Mouse (Mus musculus): ENCODE data around the gene Cmtm3.

DNA sequence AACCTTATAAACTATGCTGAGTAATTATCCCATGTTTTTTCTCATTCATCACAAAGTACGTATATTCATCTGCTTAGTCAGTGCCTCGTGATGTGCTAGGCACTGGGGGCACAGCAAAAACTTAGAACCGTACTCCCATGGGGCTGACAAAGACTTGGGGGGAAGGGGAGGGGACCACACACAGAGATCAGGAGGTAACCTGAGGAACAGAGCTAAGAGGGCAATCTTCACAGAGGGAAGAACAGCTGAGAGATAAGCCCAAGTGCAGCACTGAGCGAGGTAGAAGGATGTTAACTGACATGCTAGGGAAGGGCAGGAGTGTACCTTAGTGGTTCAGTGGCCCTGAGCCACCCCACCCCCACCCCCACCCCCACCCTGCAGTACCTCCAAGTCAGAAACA is 47.5 kb downstream of the Cmtm3 start:
- TF ChIP-seq CTCF (IDR thresholded peaks at IDR 0.05; ENCODE audit: low read depth) (no peak), EP300 (IDR thresholded peaks at IDR 0.05; ENCODE audit: low read depth) (no peak)

Measured in liver, postnatal 0 days (tissue).